Mouse (Mus musculus) leukemia stem cell, adult 10-12 weeks (primary cell): ENCODE measurements around the gene Sco2. TPM values are rescaled to one million over a fixed set of nuclear protein-coding genes. Genes with fewer than 3 reads are reported as not detected.

Experiments
- polyA plus RNA-seq: library from polyadenylated mRNA; stranded (reverse); fragments of >175 nt; gene quantifications from 2 replicates; pipeline ENCODE4 v1.2.3, GENCODE M21; 2012; ENCODE audit warnings: low replicate concordance

Sco2 gene
- polyA plus RNA-seq: 58.1 and 67.7 TPM in 2 replicates

GRCm38 (mm10) chr15:89373762-89374248, at the start of gene Sco2:
Gene Sco2, minus strand, starts transcription at chr15:89373846.

DNA sequence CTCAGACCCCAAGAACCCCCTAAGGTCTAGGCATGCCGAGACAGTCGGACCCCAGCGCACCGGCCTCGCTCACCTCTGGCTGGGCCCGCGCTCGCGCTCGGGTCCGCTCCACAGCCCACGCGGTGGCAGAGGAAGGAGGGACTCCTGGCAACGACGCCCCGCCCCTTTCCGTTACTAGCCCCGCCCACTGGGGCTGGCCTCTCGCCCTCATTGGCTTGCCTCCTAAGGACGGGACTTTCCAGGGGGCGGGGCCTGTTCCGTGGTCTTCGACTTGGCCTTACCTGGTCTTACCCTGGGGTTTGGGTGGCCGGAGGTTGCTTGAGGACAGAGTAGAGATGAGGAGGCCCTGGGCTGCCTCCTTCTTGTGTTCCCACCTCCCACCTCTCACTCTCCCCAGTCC, 36.5 kb upstream of the Sco2 start, which contains the start of gene Syce3:
Syce3 (minus strand) TSS at position 386 of the 400 bp plus-strand sequence.

DNA sequence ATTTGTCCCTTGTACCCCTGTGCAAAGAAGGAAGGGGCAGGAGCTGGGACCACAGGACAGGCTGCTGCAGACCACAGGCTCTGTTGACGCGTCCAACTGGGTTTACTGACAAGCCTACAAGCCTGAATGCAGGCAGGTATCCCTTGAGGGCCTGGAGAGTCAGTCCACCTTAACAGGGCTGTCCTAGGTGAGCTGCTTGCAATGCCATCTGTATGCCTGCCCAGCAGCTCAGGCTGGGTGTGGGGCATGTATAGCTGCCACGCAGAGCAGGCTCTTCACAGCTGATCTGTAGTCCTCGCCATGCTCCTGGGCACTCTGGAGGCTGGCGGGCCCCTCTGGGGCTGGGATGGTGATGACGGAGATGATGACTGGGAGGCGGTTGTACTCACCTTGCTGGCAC, 11.0 kb upstream of the Sco2 start, which contains the start of gene Klhdc7b:
Klhdc7b (plus strand) TSS at position 301 of the 400 bp plus-strand sequence.

GRCm38 (mm10) chr15:89378831-89379401, 5.3 kb upstream of the Sco2 start, which contains the start of gene Odf3b:
Gene Odf3b, minus strand, starts transcription at chr15:89379282.

DNA sequence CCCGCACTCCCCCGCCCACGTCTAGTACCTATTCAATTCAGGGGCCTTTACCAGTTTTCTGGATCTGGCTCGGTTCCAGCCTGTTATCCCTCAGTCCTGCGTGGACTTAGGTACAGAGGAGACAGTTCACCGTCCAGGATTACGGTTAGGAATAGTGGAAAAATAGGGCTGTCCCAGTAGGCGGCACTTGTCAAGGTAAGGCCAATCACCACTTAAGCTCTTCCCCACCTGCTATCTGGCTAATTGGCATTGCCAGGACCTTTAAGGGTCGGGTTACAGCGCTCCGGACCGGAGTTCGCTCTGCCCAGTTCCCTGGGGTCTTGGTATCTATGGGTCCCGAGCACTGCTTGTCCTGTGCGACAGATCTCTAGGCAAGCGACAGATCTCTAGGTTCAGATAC, 3.3 kb upstream of the Sco2 start, which contains the start of gene Tymp:
Tymp (minus strand) TSS at position 83 of the 400 bp plus-strand sequence.

DNA sequence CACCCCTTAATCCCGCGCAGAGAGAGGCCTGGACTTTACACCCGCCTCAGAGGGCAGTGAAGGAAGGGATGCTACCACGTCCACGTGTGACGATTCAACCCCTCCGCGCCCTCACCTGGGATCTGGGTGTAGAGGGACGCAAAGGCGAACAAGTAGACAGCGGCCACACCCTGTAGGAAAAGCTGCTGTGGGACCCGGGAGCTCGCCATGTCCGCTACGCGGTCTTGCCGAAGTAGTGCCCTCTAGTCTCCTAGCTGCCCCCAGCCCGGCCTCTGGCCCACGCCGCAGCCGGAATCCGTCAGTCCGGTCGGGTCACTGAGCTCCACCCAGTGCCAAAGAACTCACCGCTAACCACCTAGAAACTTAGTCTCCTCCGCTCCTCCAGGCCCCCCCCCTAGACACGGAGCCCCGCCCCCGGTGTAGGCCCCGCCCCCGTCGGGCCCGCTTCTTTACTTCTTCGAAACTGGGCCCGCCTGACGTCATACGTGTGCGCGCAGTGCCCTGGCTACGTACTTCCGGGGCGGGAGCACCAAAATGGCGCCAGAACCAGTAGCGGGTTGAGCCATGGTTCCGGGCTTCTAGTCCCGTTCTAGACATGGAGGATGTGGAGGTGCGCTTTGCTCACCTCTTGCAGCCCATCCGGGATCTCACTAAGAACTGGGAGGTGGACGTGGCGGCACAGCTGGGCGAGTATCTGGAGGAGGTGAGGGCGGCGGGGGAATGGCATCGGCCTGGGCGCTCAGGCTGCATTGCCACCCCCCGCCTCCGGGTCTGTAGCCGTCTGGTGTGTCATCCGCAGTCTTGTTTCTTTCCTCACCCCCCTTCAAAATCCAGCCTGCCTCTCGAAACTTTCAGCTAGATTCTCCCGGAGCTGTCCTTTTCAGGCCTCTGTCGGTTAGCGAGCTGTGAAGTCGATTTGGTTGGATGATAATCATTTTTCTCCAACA, 18.1 kb downstream of the Sco2 start, which contains the start of the genes Lmf2 and Ncaph2:
Lmf2 (minus strand) TSS at position 419 of the 947 bp plus-strand sequence.
Ncaph2 (plus strand) TSS at position 479 of the 947 bp plus-strand sequence.

DNA sequence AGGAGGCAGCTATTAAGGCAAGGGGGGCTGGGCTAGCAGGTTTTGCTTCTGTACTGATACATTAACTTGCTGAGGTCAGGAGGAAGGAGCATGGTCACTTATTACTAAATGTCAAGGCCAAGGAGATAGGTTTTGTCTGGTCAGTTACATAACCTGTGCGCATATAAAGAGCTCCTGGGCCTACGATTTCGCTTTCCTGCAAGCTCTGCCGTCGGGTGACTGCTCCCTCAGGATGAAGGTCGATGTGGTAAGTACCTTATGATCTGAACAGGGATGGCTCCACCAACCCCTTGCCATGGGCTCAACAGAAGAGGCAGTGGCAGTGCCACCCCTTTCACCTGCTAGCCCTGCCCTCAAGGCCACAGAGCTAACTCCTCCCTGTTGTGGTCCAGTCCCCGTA, 39.4 kb downstream of the Sco2 start, which contains the start of gene Miox:
Miox (plus strand) TSS at position 128 of the 400 bp plus-strand sequence.

GRCm38 (mm10) chr15:89322670-89323522, 50.8 kb downstream of the Sco2 start, which contains the start of gene Adm2:
Gene Adm2, plus strand, starts transcription at chr15:89322720.

Other genes starting within 250 kb of the Sco2 start
- 2.0 and 15.1 TPM in 2 replicates for gene Hdac10, start 245.1 kb downstream of the Sco2 start, polyA plus RNA-seq
- 0.58 and 3.5 TPM in 2 replicates for gene Mapk12, start 233.1 kb downstream of the Sco2 start, polyA plus RNA-seq
- 0.88 and 3.9 TPM in 2 replicates for gene Mapk11, start 224.2 kb downstream of the Sco2 start, polyA plus RNA-seq
- 57.1 and 82.4 TPM in 2 replicates for gene Plxnb2, start 193.1 kb downstream of the Sco2 start, polyA plus RNA-seq
- gene Dennd6b, start 177.3 kb downstream of the Sco2 start, polyA plus RNA-seq: 18.1 and 27.5 TPM in 2 replicates
- 171 and 186 TPM in 2 replicates for gene Ppp6r2, start 162.3 kb downstream of the Sco2 start, polyA plus RNA-seq
- 168 and 221 TPM in 2 replicates for gene Sbf1, start 58.5 kb downstream of the Sco2 start, polyA plus RNA-seq
- gene Adm2, start 51.1 kb downstream of the Sco2 start, polyA plus RNA-seq: 1.4 and 3.0 TPM in 2 replicates
- gene Miox, start 39.4 kb downstream of the Sco2 start, polyA plus RNA-seq: not detected in 2 replicates
- 132 and 236 TPM in 2 replicates for gene Lmf2, start 18.2 kb downstream of the Sco2 start, polyA plus RNA-seq
- gene Ncaph2, start 18.1 kb downstream of the Sco2 start, polyA plus RNA-seq: 68.2 and 73.5 TPM in 2 replicates
- 0.77 and 1.5 TPM in 2 replicates for gene Tymp, start 3.2 kb upstream of the Sco2 start, polyA plus RNA-seq
- 7.8 and 10.0 TPM in 2 replicates for gene Odf3b, start 5.4 kb upstream of the Sco2 start, polyA plus RNA-seq
- not detected in 2 replicates for gene Klhdc7b, start 11.1 kb upstream of the Sco2 start, polyA plus RNA-seq
- gene Syce3, start 36.7 kb upstream of the Sco2 start, polyA plus RNA-seq: not detected in 2 replicates
- gene Cpt1b, start 52.0 kb upstream of the Sco2 start, polyA plus RNA-seq: 1.4 and 4.2 TPM in 2 replicates
- 0.18 TPM in 1 of 2 replicates, not detected in the other for gene C730034F03Rik, start 55.7 kb upstream of the Sco2 start, polyA plus RNA-seq
- gene Gm44502, start 55.9 kb upstream of the Sco2 start, polyA plus RNA-seq: 0.88 and 3.0 TPM in 2 replicates
- gene Chkb, start 56.1 kb upstream of the Sco2 start, polyA plus RNA-seq: 40.6 and 121 TPM in 2 replicates
- gene Mapk8ip2, start 80.1 kb upstream of the Sco2 start, polyA plus RNA-seq: 0.06 and 0.08 TPM in 2 replicates
- gene Arsa, start 103.6 kb upstream of the Sco2 start, polyA plus RNA-seq: 25.4 and 44.2 TPM in 2 replicates
- gene Shank3, start 125.8 kb upstream of the Sco2 start, polyA plus RNA-seq: 72.7 and 76.4 TPM in 2 replicates
- 1.0 TPM in 1 of 2 replicates, not detected in the other for gene Acr, start 194.5 kb upstream of the Sco2 start, polyA plus RNA-seq
- 2.5 and 13.0 TPM in 2 replicates for gene Rabl2, start 218.1 kb upstream of the Sco2 start, polyA plus RNA-seq